Comparison of ENCODE assay signal across 8 mouse cellular contexts in the genomic region with DNA sequence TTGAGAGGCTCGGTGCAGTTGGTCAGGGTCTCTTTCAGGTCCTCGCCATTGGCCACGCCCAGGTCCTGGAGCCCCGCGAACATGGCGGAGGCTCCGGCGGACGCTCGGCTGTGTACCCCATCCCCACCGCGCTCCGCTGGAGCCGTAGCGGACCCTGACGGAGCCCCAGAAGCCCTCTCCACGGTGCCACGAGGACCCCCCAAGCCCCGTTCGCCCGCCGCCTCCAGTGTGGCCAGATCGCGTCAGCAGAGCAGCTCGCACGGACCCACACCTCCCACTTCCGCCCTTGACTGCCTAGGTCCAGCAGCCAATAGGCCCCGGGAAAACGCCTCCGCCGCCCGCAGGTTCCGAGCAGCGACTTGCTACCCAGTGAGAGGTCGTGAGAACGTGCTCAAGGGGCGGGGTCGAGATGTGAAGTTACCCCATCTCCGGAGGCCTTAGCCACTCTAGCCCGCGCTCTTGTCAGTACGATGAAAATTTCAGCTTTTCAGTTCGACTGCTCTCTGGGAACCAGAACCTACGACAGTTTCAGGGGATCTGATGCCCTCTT. TPM values are rescaled to one million over a fixed set of nuclear protein-coding genes. Genes with fewer than 3 reads are reported as not detected.
DNase-seq lines count a peak whose midpoint lies in the region; ATAC-seq lines count a peak whose summit lies in the region.

Gene Nelfb (minus strand): TSS at position 369 of the 550 bp plus-strand sequence.

- peak; percentile 95 for DNase-seq in NIH3T3 (ENCODE audit: low read depth)
- DNase-seq in cerebellum, postnatal 10 days: peak; percentile 92 to 94
- DNase-seq in frontal cortex, postnatal 10 days (ENCODE audit: low spot score in 2 of 2): peak; percentile 79 to 83
- peak; percentile 92 for DNase-seq in hindbrain, embryonic 11.5 days (ENCODE audit: low spot score)
- DNase-seq in layer of hippocampus, postnatal 10 days (ENCODE audit: low spot score in 2 of 2): peak; percentile 87 to 90
- peak; percentile 97 for DNase-seq in lung, postnatal 10 days
- DNase-seq in ovary, postnatal 14 days (ENCODE audit: low spot score): peak; percentile 90
- peak; percentile 82 to 85 for DNase-seq in thymus, postnatal 10 days (ENCODE audit: low spot score in 2 of 2)

- no peaks in the 10 kb centered on the region for H3K9me3 ChIP-seq in hindbrain, embryonic 11.5 days (ENCODE audit: control insufficient read depth, low read length)

- peak; percentile 95 for ATAC-seq in hindbrain, embryonic 11.5 days (ENCODE audit: low FRiP score)

- H3K27me3 ChIP-seq in hindbrain, embryonic 11.5 days (ENCODE audit: control insufficient read depth, insufficient read depth, low read length): no peaks in the 10 kb centered on the region

- H3K4me1 ChIP-seq in hindbrain, embryonic 11.5 days (replicated peaks; ENCODE audit: control insufficient read depth, insufficient read depth, low read length): peaks cover 6% of the 10 kb centered on the region; the same call in 1 of the 2 replicates

- H3K9ac ChIP-seq in hindbrain, embryonic 11.5 days (ENCODE audit: low read depth, low read length): peak within 1 kb of the TSS; percentile 95

- WGBS in hindbrain, embryonic 11.5 days: under 1% methylated on average over 43 of the region's 44 CpGs

- peak within 1 kb of the TSS; percentile 90 for H3K4me3 ChIP-seq in hindbrain, embryonic 11.5 days (ENCODE audit: low read depth, low read length)

- peak within 1 kb of the TSS; percentile 87 for H3K27ac ChIP-seq in hindbrain, embryonic 11.5 days (ENCODE audit: low read depth, low read length)

- peak within 1 kb of the TSS; percentile 70 for H3K4me2 ChIP-seq in hindbrain, embryonic 11.5 days (replicated peaks; ENCODE audit: low read depth, low read length)

- H3K36me3 ChIP-seq in hindbrain, embryonic 11.5 days (ENCODE audit: control insufficient read depth, insufficient read depth, low read length): no peaks in the 10 kb centered on the region

RNA-seq across cellular contexts. Expression of gene Nelfb, which starts in this region (rescaled TPM):
- polyA plus RNA-seq in hindbrain, embryonic 11.5 days (2014; fragmentation: Nextera tagmentation; extraction: Ambion mirVana): 89.6 and 93.7 TPM in 2 replicates
- 10 to 100 TPM; 50.6 to 59.3 TPM for total RNA-seq in layer of hippocampus, postnatal 10 days (2021)

Comparison
In these comparisons a context has a peak if more than half of its experiments do, and no peak if none do; other contexts are left out.
1. Peak in every context shown above with its lines: DNase-seq, ATAC-seq, H3K4me3 ChIP-seq and H3K27ac ChIP-seq.